Mouse (Mus musculus) midbrain, embryonic 14.5 days (tissue): Measurements from ENCODE around the gene 0610030E20Rik. TPM values are rescaled to one million over a fixed set of nuclear protein-coding genes. Genes with fewer than 3 reads are reported as not detected.

ENCODE experiments used
- ATAC-seq: fragments of 200-750 bp; cut with Nextera tagmentation; 2 replicates; pipeline ENCODE4 v1.8.0; 2017; ENCODE audit warnings: moderate number of reproducible peaks, moderate library complexity; ENCODE audit not compliant: low FRiP score, low TSS enrichment
- DNase-seq: peaks from one replicate; pipeline ENCODE4 v3.0.0-alpha.2; 2015
- H3K27ac ChIP-seq: fragments of 300-500 bp; sonication (generic); replicated peaks from 2 replicates; pipeline ENCODE4 v1.5.1; 2014; ENCODE audit warnings: mild to moderate bottlenecking, low read depth, low read length, moderate library complexity
- H3K27me3 ChIP-seq: fragments of 300-500 bp; sonication (generic); 2 replicates; pipeline ENCODE4 v1.6.1; 2014; ENCODE audit warnings: low read length, control low read depth, mixed read lengths; ENCODE audit not compliant: control insufficient read depth, insufficient read depth
- H3K36me3 ChIP-seq: fragments of 300-500 bp; sonication (generic); 2 replicates; pipeline ENCODE4 v1.6.1; 2014; ENCODE audit warnings: low read length, control low read depth; ENCODE audit not compliant: control insufficient read depth, insufficient read depth
- H3K4me1 ChIP-seq: fragments of 300-500 bp; sonication (generic); 2 replicates; pipeline ENCODE4 v1.6.1; 2014; ENCODE audit warnings: mild to moderate bottlenecking, antibody characterized with exemption, low read length, control low read depth; ENCODE audit not compliant: control insufficient read depth, insufficient read depth
- H3K4me2 ChIP-seq: fragments of 300-500 bp; sonication (generic); 2 replicates; pipeline ENCODE4 v1.6.1; 2014; ENCODE audit warnings: mild to moderate bottlenecking, low read length, moderate library complexity
- H3K4me3 ChIP-seq: fragments of 300-500 bp; sonication (generic); replicated peaks from 2 replicates; pipeline ENCODE4 v1.5.1; 2014; ENCODE audit warnings: low read depth, low read length
- H3K9ac ChIP-seq: fragments of 300-500 bp; sonication (generic); replicated peaks from 2 replicates; pipeline ENCODE4 v1.6.1; 2014; ENCODE audit warnings: mild to moderate bottlenecking, low read length, moderate library complexity
- H3K9me3 ChIP-seq: fragments of 300-500 bp; sonication (generic); 2 replicates; pipeline ENCODE4 v1.6.1; 2016; ENCODE audit warnings: low read length, control low read depth, mixed read lengths; ENCODE audit not compliant: control insufficient read depth
- WGBS: fragments of 180-500 bp; shearing (Covaris S2); extraction: QIAGEN DNeasy Blood & Tissue Kit; methylation state at CpG from one replicate; pipeline ENCODE4 v1.1.7; 2014; 5-methylcytosine and 5-hydroxymethylcytosine counted together
- polyA plus RNA-seq: library from polyadenylated mRNA; unstranded; fragments of >200 nt; fragmentation: Nextera tagmentation; extraction: Ambion mirVana; gene quantifications from 2 replicates; pipeline ENCODE4 v1.2.1, GENCODE M21; 2014

Gene 0610030E20Rik
- polyA plus RNA-seq, 1 experiment from 2014 or later = 16.0 TPM

DNA sequence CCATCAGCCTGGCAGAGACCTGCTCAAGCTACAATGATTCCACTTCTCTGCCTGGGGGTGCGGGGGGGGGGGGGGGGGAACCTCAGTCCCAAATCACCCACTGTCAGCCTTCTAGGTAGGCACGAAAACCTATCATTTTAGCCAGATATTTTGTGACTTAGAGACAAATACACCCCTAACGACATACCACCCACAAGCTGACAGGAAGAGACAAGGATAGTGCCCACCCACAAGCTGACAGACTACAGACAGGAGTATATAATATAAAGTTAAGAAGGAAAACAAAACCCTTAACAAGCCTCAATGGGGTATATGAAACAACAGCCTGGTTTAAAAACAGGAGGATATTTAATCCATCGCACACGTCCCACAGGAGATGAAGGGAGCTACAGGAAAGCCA, 28.7 kb upstream of the 0610030E20Rik start:
- no peak for ATAC-seq
- H3K9ac ChIP-seq = no peak overlapping the region
- H3K27ac ChIP-seq = no peak overlapping the region
- no peaks in the 10 kb centered on the region for H3K9me3 ChIP-seq
- H3K4me3 ChIP-seq = no peak overlapping the region
- DNase-seq = no peak
- no peaks in the 10 kb centered on the region for H3K27me3 ChIP-seq
- H3K36me3 ChIP-seq = peaks cover 76% of the 10 kb centered on the region
- no peaks in the 10 kb centered on the region for H3K4me1 ChIP-seq
- 90% methylated on average over 5 of the region's 5 CpGs for WGBS
- no peak overlapping the region for H3K4me2 ChIP-seq

- Histone ChIP-seq H3K4me1 (no peaks in the 10 kb centered on the region), H3K9me3 (no peaks in the 10 kb centered on the region), H3K27me3 (no peaks in the 10 kb centered on the region), H3K9ac (no peak overlapping the region), H3K36me3 (peaks cover 81% of the 10 kb centered on the region), H3K4me2 (no peak overlapping the region), H3K27ac (no peak overlapping the region), H3K4me3 (no peak overlapping the region)
- WGBS = 84% methylated on average over 11 of the region's 11 CpGs
- DNase-seq (peak; percentile 62), ATAC-seq (no peak)
Measured at GRCm38 (mm10) chr6:72319019-72319418, 28.1 kb upstream of the 0610030E20Rik start.

DNA sequence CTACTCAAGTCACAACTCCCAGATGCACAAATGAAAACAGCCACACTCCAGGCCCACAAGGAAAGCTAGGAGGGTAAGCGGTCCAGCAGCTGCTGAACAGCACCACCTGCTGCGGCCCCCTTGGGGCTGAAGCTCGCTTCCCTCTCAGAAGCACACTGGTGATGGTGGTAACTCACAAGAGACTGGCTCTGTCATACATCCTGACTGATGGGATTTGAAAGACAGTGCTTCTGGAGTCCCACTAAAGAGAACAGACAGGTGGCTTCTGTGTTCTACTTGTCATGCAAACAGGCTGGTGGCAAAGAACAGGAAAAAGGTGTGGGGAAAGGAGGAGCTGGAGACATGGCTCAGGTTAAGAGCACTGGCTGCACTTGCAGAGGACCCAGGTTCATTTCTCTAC, 24.2 kb upstream of the 0610030E20Rik start:
- ATAC-seq = no peak
- Histone ChIP-seq H3K4me2 (no peak overlapping the region), H3K4me1 (no peaks in the 10 kb centered on the region), H3K27me3 (no peaks in the 10 kb centered on the region), H3K9me3 (no peaks in the 10 kb centered on the region), H3K36me3 (peaks cover 91% of the 10 kb centered on the region), H3K27ac (no peak overlapping the region), H3K4me3 (no peak overlapping the region), H3K9ac (no peak overlapping the region)
- no peak for DNase-seq
- 94% methylated on average over 3 of the region's 3 CpGs for WGBS

DNA sequence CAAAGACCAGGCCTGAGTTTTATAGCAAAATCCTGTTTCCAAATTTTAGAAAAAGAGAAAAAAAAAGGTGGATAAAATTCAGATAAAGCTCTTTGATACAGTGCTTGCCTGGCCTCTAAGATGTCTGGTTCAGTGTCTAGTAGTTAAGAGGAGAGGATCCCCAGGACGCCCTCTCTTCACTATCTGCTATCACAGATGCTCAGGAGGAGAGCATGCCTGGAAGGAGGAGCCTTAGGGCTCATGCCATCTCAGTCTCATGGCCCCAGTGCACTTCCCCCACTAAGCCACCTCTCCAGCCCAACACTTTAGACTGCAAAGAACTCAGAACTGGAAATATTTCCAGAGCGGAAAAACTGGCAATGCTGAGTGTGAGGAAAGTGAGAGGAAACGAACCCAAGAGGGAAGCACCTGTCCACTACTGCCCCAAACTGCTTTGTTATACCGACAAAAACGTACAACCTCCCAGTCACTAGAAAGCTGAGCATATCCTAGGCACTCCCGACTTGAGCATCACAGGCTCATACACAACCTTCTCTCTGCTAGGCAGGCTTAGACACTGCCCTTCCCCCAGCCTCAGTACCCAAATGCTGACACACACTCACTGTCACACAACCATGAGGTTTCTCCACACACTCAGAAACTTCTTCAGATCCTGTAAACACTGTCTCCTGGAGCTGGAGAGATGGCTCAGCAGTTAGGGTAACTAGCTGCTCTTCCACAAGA, 23.2 kb upstream of the 0610030E20Rik start:
- ATAC-seq = no peak
- no peaks in the 10 kb centered on the region for H3K27me3 ChIP-seq
- no peaks in the 10 kb centered on the region for H3K9me3 ChIP-seq
- H3K4me3 ChIP-seq = no peak overlapping the region
- whole genome bisulfite sequencing = 94% methylated on average over 6 of the region's 6 CpGs
- no peak overlapping the region for H3K27ac ChIP-seq
- H3K36me3 ChIP-seq = peaks cover 92% of the 10 kb centered on the region
- no peak for DNase-seq
- H3K4me1 ChIP-seq = no peaks in the 10 kb centered on the region
- H3K9ac ChIP-seq = no peak overlapping the region
- no peak overlapping the region for H3K4me2 ChIP-seq

DNA sequence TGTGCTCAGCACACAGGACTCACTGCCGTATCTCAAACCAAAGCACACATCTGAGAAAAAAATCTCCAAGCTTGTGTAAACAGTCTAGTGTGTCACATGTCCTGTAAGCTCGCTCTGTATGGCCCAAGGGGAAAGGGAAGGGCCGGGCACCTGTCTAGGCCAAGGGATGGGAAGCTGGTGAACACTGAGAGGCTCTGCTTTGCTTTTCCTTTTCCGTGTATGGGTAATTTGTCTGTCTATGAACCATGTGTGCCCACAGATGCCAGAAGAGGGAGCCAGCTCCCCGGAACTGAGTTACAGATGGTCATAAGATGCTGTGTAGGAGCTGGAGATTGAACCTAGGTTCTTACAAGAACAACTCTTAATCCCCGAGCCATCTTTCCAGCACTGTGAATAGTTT, 20.8 kb upstream of the 0610030E20Rik start:
- H3K9ac ChIP-seq = no peak overlapping the region
- H3K9me3 ChIP-seq = no peaks in the 10 kb centered on the region
- no peaks in the 10 kb centered on the region for H3K4me1 ChIP-seq
- H3K4me3 ChIP-seq = no peak overlapping the region
- H3K27me3 ChIP-seq = no peaks in the 10 kb centered on the region
- ATAC-seq = no peak
- no peak overlapping the region for H3K4me2 ChIP-seq
- peak; percentile 35 for DNase-seq
- WGBS = 85% methylated on average over 6 of the region's 6 CpGs
- H3K36me3 ChIP-seq = peaks cover 78% of the 10 kb centered on the region
- no peak overlapping the region for H3K27ac ChIP-seq

DNA sequence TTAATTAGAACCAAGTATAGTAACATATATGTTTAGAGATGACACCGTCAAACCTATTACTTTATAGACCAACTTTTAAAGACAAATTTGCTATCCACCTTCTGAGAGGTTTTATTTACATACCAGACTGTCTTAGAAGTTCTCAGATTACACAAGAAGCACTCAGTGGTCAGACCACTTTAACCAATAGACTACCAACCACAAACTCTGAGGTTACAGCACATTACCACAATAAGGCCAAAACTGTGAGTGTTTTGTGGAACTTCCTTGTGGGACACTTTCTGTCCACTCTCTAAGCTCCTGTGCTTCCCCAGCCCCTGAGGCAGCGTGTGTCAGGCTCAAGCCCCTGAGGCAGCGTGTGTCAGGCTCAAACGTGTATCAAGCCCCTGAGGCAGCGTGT, 18.1 kb upstream of the 0610030E20Rik start:
- WGBS = 94% methylated on average over 5 of the region's 5 CpGs
- H3K4me2 ChIP-seq = no peak overlapping the region
- DNase-seq (no peak), ATAC-seq (no peak)
- no peak overlapping the region for H3K27ac ChIP-seq
- H3K9ac ChIP-seq = no peak overlapping the region
- no peaks in the 10 kb centered on the region for H3K9me3 ChIP-seq
- no peak overlapping the region for H3K4me3 ChIP-seq
- peaks cover 78% of the 10 kb centered on the region for H3K36me3 ChIP-seq
- H3K4me1 ChIP-seq = no peaks in the 10 kb centered on the region
- H3K27me3 ChIP-seq = no peaks in the 10 kb centered on the region

DNA sequence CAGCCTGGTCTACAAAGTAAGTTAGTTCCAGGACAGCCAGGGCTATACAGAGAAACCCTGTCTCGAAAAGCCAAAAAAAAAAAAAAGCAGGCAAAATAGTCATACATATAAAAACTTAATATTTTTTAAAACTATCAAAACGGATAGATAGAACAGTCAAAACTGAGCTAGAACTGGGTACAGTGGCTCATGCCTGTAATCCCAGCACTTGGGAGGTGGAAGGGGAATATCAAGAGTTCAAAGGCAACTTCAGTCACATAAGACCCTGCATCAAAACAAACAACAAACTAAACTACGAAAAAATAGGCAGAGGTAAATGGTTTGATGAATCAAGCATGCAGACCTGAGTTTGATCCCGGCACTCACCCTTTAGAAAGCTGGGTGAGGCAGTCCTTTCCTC, 17.0 kb upstream of the 0610030E20Rik start:
- 96% methylated on average over 4 of the region's 4 CpGs for WGBS
- H3K4me3 ChIP-seq = no peak overlapping the region
- DNase-seq = no peak
- no peaks in the 10 kb centered on the region for H3K27me3 ChIP-seq
- no peak for ATAC-seq
- H3K36me3 ChIP-seq = peaks cover 78% of the 10 kb centered on the region
- H3K4me2 ChIP-seq = no peak overlapping the region
- H3K4me1 ChIP-seq = no peaks in the 10 kb centered on the region
- no peak overlapping the region for H3K27ac ChIP-seq
- no peaks in the 10 kb centered on the region for H3K9me3 ChIP-seq
- H3K9ac ChIP-seq = no peak overlapping the region

GRCm38 (mm10) chr6:72333111-72333510, 14.0 kb upstream of the 0610030E20Rik start:
- no peaks in the 10 kb centered on the region for H3K9me3 ChIP-seq
- H3K9ac ChIP-seq = no peak overlapping the region
- WGBS = 95% methylated on average over 5 of the region's 5 CpGs
- DNase-seq (no peak), ATAC-seq (no peak)
- no peak overlapping the region for H3K4me3 ChIP-seq
- no peaks in the 10 kb centered on the region for H3K27me3 ChIP-seq
- H3K27ac ChIP-seq = no peak overlapping the region
- peaks cover 81% of the 10 kb centered on the region for H3K36me3 ChIP-seq
- H3K4me1 ChIP-seq = no peaks in the 10 kb centered on the region
- no peak overlapping the region for H3K4me2 ChIP-seq

DNA sequence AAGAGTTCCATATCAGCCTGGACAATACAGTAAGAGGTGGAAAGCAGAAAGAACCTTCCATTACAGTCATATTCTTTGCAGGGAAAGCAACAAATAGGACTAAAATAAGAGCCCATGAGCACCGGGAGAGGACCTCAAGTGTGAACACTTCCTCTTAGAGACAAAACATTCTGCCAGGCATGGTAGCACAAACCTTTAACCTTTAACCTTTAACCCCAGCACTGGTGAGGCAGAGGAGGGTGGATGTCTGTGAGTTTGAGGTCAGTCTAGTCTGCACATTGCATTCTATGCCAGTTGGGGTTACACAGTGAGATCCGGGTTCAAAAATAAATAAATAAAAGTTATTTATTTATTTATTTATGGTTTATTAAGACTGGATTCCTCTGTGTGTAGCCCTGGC, 6.6 kb upstream of the 0610030E20Rik start:
- Histone ChIP-seq H3K4me3 (no peak overlapping the region), H3K27me3 (no peaks in the 10 kb centered on the region), H3K36me3 (peaks cover 50% of the 10 kb centered on the region), H3K4me2 (no peak overlapping the region), H3K4me1 (peaks cover 14% of the 10 kb centered on the region), H3K9ac (no peak overlapping the region), H3K9me3 (no peaks in the 10 kb centered on the region), H3K27ac (no peak overlapping the region)
- 61% methylated on average over 2 of the region's 2 CpGs for WGBS
- DNase-seq (no peak), ATAC-seq (no peak)
